Mouse (Mus musculus) ovary, postnatal 36 days (tissue): Measurements from ENCODE around the gene Tvp23b.

Source experiments
- DNase-seq: peaks from one replicate; pipeline ENCODE4 v3.0.0; 2022; ENCODE audit warnings: low spot score, mixed read lengths

Gene Tvp23b

GRCm38 (mm10) chr11:62943538-62943937, 64.3 kb downstream of the Tvp23b start:
- DNase-seq, result no peak

DNA sequence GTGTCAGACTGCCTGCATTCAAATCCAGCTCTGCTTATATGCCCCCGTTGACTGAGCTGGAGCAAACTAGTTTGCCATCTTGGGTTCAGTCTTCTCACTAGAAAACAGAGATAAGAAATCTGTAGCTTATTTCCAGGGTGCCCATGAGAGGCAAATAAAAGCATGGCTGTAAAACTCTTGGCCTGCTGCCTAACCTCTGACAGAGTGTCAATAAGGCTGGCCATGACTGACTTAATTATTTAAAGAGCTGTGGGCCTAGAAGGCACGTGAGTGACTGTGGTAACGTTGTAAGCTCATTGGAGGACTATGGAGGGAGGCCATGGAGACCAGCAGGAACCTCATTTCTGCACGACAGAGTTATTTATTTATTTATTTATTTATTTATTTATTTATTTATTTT, 66.3 kb downstream of the Tvp23b start:
- DNase-seq, result no peak

GRCm38 (mm10) chr11:62949548-62949947, 70.3 kb downstream of the Tvp23b start:
- no peak for DNase-seq

DNA sequence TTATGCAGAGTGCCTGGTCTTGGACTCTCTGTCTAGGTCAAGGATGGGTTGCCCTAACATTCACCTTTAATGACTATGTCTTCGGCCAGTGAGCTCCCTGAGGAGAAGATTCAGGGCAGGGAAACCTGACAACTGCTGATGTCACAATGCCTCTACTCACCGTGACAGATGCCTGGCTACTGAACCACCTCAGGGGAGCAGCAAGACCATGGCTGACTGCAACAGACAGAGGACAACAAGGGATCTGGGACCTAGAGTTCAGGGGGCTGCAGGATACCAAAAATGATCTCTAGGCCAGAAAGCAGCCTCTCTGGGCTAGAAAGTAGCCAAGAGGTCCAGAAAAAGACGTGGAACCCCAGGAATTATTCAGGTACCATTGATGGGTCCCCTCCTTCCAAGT, 71.8 kb downstream of the Tvp23b start, which contains the start of gene Cdrt4:
TSS of gene Cdrt4 (plus strand) at position 182 of the 400 bp plus-strand sequence.
- no peak for DNase-seq

DNA sequence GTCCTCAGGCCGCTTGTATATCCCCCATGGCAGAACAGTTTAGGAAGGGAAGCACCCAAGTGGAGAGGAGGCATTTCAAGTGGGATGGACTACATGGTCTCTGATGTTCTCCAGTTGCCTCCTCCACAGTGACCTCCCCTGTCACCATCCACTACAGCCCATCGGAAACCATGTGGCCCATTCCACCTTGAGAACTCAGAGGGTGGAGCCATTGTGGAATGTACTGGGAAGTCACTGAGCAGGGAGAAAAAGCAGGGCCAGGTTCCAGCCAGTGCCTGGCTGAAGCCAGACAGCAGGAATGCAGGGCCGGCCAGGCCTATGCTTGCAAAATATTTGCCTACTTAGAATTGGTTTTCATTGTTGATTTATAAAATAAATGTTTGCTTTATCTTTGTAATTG, 75.5 kb downstream of the Tvp23b start:
- DNase-seq, result no peak

- DNase-seq, result no peak
Measured at GRCm38 (mm10) chr11:62955186-62955585, 75.9 kb downstream of the Tvp23b start.

DNA sequence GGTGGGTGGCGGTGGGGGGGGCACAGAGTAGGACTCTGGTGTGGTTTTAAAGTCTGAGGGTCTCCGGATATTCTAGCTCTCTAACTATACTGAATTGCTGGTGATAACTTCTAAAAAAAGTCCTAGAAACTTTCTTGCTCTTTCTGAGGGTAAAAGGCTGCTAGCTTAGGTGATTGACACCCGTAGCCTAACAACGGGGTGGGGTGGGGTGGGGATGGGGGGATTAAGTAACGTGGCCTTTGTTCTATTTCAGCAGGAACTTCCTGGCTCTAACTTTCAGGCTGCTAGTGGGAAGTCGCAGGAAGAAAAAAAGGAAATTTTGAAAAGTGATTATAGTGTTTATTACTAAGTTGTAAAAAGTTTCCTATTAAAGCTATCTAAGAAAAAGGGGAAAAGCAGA, 76.5 kb downstream of the Tvp23b start:
- DNase-seq, result no peak

- no peak for DNase-seq
Measured at GRCm38 (mm10) chr11:62957626-62958180, 78.4 kb downstream of the Tvp23b start.

- no peak for DNase-seq
Measured at GRCm38 (mm10) chr11:62963292-62963691, 84.0 kb downstream of the Tvp23b start.

GRCm38 (mm10) chr11:62966424-62966764, 87.1 kb downstream of the Tvp23b start:
- DNase-seq, result no peak
